Mouse (Mus musculus) adrenal gland, adult 18-20 months (tissue): ENCODE measurements around the gene Atp2b2. TPM values are rescaled to one million over a fixed set of nuclear protein-coding genes. Genes with fewer than 3 reads are reported as not detected.

Experiments
- DNase-seq, 2 experiments: peaks; one replicate each; pipeline ENCODE4 v3.0.0; 2021 to 2022; ENCODE audit warnings: low spot score in 2 of 2
- total RNA-seq, 2 experiments: library from RNA; stranded (reverse); gene quantifications; 1 replicate in 1 of 2; 2 replicates in 1 of 2; pipeline ENCODE4 v1.2.3; 2021

The Atp2b2 gene
- total RNA-seq, 2 experiments from 2014 or later: 3.4 to 4.9 TPM

- no peak for DNase-seq
Measured at GRCm38 (mm10) chr6:114013801-114014200, 28.6 kb downstream of the Atp2b2 start.

- DNase-seq: peak in 1 of 2 experiments; percentile 21
Measured at GRCm38 (mm10) chr6:114012834-114013233, 29.6 kb downstream of the Atp2b2 start.

- no peak for DNase-seq
Measured at GRCm38 (mm10) chr6:114011976-114012375, 30.4 kb downstream of the Atp2b2 start.

GRCm38 (mm10) chr6:114003796-114004195 is 38.6 kb downstream of the Atp2b2 start:
- no peak for DNase-seq

- no peak for DNase-seq
Measured at GRCm38 (mm10) chr6:114000928-114001327, 41.5 kb downstream of the Atp2b2 start.

- DNase-seq: no peak
Measured at GRCm38 (mm10) chr6:114000304-114000703, 42.1 kb downstream of the Atp2b2 start.

GRCm38 (mm10) chr6:113998413-113998812 is 44.0 kb downstream of the Atp2b2 start:
- DNase-seq: no peak

GRCm38 (mm10) chr6:113994176-113994575 is 48.2 kb downstream of the Atp2b2 start:
- no peak for DNase-seq

- DNase-seq: no peak
Measured at GRCm38 (mm10) chr6:113992101-113992500, 50.3 kb downstream of the Atp2b2 start.

GRCm38 (mm10) chr6:113991482-113991881 is 50.9 kb downstream of the Atp2b2 start:
- no peak for DNase-seq

GRCm38 (mm10) chr6:113990044-113990443 is 52.4 kb downstream of the Atp2b2 start:
- no peak for DNase-seq

- DNase-seq: no peak
Measured at GRCm38 (mm10) chr6:113988521-113988920, 53.9 kb downstream of the Atp2b2 start.

GRCm38 (mm10) chr6:113986671-113987070 is 55.7 kb downstream of the Atp2b2 start:
- DNase-seq: no peak

- no peak for DNase-seq
Measured at GRCm38 (mm10) chr6:113978673-113979072, 63.7 kb downstream of the Atp2b2 start.

GRCm38 (mm10) chr6:113978091-113978650 is 64.2 kb downstream of the Atp2b2 start:
- no peak for DNase-seq

GRCm38 (mm10) chr6:113970900-113971299 is 71.5 kb downstream of the Atp2b2 start:
- DNase-seq: no peak

- DNase-seq: no peak
Measured at GRCm38 (mm10) chr6:113970464-113970863, 71.9 kb downstream of the Atp2b2 start.

- no peak for DNase-seq
Measured at GRCm38 (mm10) chr6:113969751-113970150, 72.7 kb downstream of the Atp2b2 start.

GRCm38 (mm10) chr6:113962811-113963210 is 79.6 kb downstream of the Atp2b2 start:
- DNase-seq: peak in 1 of 2 experiments; percentile 3

- no peak for DNase-seq
Measured at GRCm38 (mm10) chr6:113961658-113962057, 80.8 kb downstream of the Atp2b2 start.

GRCm38 (mm10) chr6:113959336-113959735 is 83.1 kb downstream of the Atp2b2 start:
- DNase-seq: no peak

GRCm38 (mm10) chr6:113958714-113959113 is 83.7 kb downstream of the Atp2b2 start:
- no peak for DNase-seq

- no peak for DNase-seq
Measured at GRCm38 (mm10) chr6:113958003-113958402, 84.4 kb downstream of the Atp2b2 start.
